Mouse (Mus musculus) liver, embryonic 14.5 days (tissue): ENCODE results near the gene Gnpnat1.

Experiments used
- CTCF ChIP-seq: IDR thresholded peaks from 2 replicates; pipeline ENCODE4 v1.5.1; 2016; ENCODE audit warnings: antibody characterized with exemption, low read depth, control low read depth
- EP300 ChIP-seq: IDR thresholded peaks from 2 replicates; pipeline ENCODE4 v1.6.1; 2016; ENCODE audit warnings: antibody characterized with exemption, low read depth

- no peak for TF ChIP-seq EP300
- TF ChIP-seq CTCF = no peak
Observed at GRCm38 (mm10) chr14:45416265-45416664, 11.6 kb upstream of the Gnpnat1 start.
